Mouse (Mus musculus) liver, adult 2 months (tissue): ENCODE results near the gene Vps35l.

ENCODE experiments used
- CTCF ChIP-seq: fragments of 200-500 bp; IDR thresholded peaks from 2 replicates; pipeline ENCODE4 v1.5.1; 2011; ENCODE audit warnings: low read depth, low read length, control low read depth
- POLR2A ChIP-seq: fragments of 200-500 bp; IDR thresholded peaks from 2 replicates; pipeline ENCODE4 v1.6.1; 2011; ENCODE audit warnings: low read length, control low read depth; ENCODE audit not compliant: insufficient read depth; ENCODE audit errors: extremely low read depth

- TF ChIP-seq POLR2A (no peak), CTCF (no peak)
Observed at GRCm38 (mm10) chr7:118749706-118750105, 9.7 kb downstream of the Vps35l start.
